Mouse (Mus musculus): Measurements from ENCODE around the gene Kmo.

DNA sequence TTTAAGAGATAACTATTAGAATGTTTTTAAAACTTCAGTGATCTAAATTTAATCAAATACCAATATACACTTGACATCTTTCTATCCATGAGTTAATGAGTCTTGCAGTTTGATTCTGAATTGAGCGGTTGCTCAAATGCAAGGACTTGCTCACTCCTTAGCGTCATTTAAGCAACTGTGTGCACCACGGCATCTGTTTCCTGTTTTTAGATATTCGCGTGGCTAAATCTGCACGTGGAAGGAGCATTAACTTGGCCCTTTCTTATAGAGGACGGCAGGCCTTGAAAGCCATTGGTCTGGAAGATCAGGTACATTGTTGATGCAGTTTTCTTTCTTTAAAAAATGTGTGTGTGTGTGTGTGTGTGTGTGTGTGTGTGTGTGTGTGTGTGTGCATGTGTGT lies 17.5 kb downstream of the Kmo start:
- no peak for TF ChIP-seq ZNF384 (IDR thresholded peaks at IDR 0.05; ENCODE audit: low read depth, low read length)
- TF ChIP-seq MAFK (IDR thresholded peaks at IDR 0.05; ENCODE audit: insufficient read depth, low read depth, low read length): no peak
